Mouse (Mus musculus) forebrain, embryonic 11.5 days (tissue): ENCODE results near the gene Hist1h1c. TPM values are rescaled to one million over a fixed set of nuclear protein-coding genes. Genes with fewer than 3 reads are reported as not detected.

ENCODE experiments used
- ATAC-seq: fragments of 200-750 bp; cut with Nextera tagmentation; replicated peaks from 2 replicates; pipeline ENCODE4 v1.8.0; 2017; ENCODE audit warnings: moderate TSS enrichment; ENCODE audit not compliant: low FRiP score
- DNase-seq: peaks from one replicate; pipeline ENCODE4 v3.0.0-alpha.2; 2017; ENCODE audit warnings: low spot score
- H3K27ac ChIP-seq: fragments of 300-500 bp; sonication (generic); 2 replicates; pipeline ENCODE4 v1.5.1; 2014; ENCODE audit warnings: low read depth, low read length
- H3K27me3 ChIP-seq: fragments of 300-500 bp; sonication (generic); 2 replicates; pipeline ENCODE4 v1.6.1; 2014; ENCODE audit warnings: mild to moderate bottlenecking, low read length, mixed read lengths; ENCODE audit not compliant: control insufficient read depth, insufficient read depth
- H3K36me3 ChIP-seq: fragments of 300-500 bp; sonication (generic); 2 replicates; pipeline ENCODE4 v1.6.1; 2014; ENCODE audit warnings: mild to moderate bottlenecking, low read length, moderate library complexity, mixed read lengths; ENCODE audit not compliant: control insufficient read depth, insufficient read depth
- H3K4me1 ChIP-seq: fragments of 300-500 bp; sonication (generic); replicated peaks from 2 replicates; pipeline ENCODE4 v1.6.1; 2014; ENCODE audit warnings: low read length, mixed read lengths; ENCODE audit not compliant: control insufficient read depth, insufficient read depth
- H3K4me2 ChIP-seq: fragments of 300-500 bp; sonication (generic); 2 replicates; pipeline ENCODE4 v1.6.1; 2014; ENCODE audit warnings: low read depth, mild to moderate bottlenecking, low read length, moderate library complexity, mixed read lengths; ENCODE audit not compliant: severe bottlenecking
- H3K4me3 ChIP-seq: fragments of 300-500 bp; sonication (generic); 2 replicates; pipeline ENCODE4 v1.5.1; 2014; ENCODE audit warnings: low read depth, low read length
- H3K9ac ChIP-seq: fragments of 300-500 bp; sonication (generic); 2 replicates; pipeline ENCODE4 v1.6.1; 2014; ENCODE audit warnings: low read length
- H3K9me3 ChIP-seq: fragments of 300-500 bp; sonication (generic); 2 replicates; pipeline ENCODE4 v1.6.1; 2016; ENCODE audit warnings: low read length, mixed read lengths; ENCODE audit not compliant: control insufficient read depth
- WGBS: fragments of 180-500 bp; shearing (Covaris S2); extraction: QIAGEN DNeasy Blood & Tissue Kit; methylation state at CpG from one replicate; pipeline ENCODE4 v1.1.7; 2014; 5-methylcytosine and 5-hydroxymethylcytosine counted together
- polyA plus RNA-seq: library from polyadenylated mRNA; unstranded; fragments of >200 nt; fragmentation: Nextera tagmentation; extraction: Ambion mirVana; gene quantifications from 2 replicates; pipeline ENCODE4 v1.2.1, GENCODE M21; 2014

Gene Hist1h1c
- polyA plus RNA-seq: 14.5 and 15.2 TPM in 2 replicates

- DNase-seq (peak; percentile 96), ATAC-seq (peak; percentile 96)
- under 1% methylated on average over 30 of the region's 38 CpGs for WGBS
- Histone ChIP-seq H3K9ac (peak within 1 kb of the TSS; percentile 89), H3K4me2 (peak within 1 kb of the TSS; percentile 95), H3K27me3 (no peaks in the 10 kb centered on the region), H3K9me3 (no peaks in the 10 kb centered on the region), H3K4me3 (peak within 1 kb of the TSS; percentile 49), H3K27ac (peak within 1 kb of the TSS; percentile 99), H3K4me1 (no peaks in the 10 kb centered on the region; the same call in 1 of the 2 replicates), H3K36me3 (no peaks in the 10 kb centered on the region)
Observed at GRCm38 (mm10) chr13:23738677-23739068, at the start of gene Hist1h1c. TSS of gene Hist1h1c (plus strand) at chr13:23738808.

DNA sequence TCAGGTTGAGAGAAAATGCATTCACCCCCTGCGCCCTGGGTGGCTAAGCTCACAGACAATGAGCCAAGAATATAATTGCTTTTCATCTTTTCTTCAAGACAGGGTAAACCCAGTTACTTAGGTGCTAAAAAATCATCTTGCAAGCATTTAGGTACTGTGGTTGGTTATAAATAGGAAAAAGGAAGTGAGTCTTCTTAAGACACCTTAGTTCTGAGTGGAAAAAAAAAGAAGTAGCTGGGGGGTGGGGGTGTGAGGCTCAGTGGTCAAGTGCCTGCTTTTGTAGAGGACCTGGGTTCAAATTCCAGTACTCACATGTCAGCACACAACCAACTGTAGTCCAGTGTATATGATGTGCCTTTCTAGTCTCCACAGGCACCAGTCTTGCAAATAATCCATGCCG is 49.7 kb upstream of the Hist1h1c start:
- Histone ChIP-seq H3K9ac (no peak overlapping the region), H3K4me1 (no peaks in the 10 kb centered on the region), H3K4me3 (no peak overlapping the region), H3K27ac (no peak overlapping the region), H3K36me3 (no peaks in the 10 kb centered on the region), H3K9me3 (no peaks in the 10 kb centered on the region), H3K27me3 (no peaks in the 10 kb centered on the region), H3K4me2 (no peak overlapping the region)
- DNase-seq (no peak), ATAC-seq (no peak)
- WGBS: 95% methylated on average over 2 of the region's 2 CpGs

DNA sequence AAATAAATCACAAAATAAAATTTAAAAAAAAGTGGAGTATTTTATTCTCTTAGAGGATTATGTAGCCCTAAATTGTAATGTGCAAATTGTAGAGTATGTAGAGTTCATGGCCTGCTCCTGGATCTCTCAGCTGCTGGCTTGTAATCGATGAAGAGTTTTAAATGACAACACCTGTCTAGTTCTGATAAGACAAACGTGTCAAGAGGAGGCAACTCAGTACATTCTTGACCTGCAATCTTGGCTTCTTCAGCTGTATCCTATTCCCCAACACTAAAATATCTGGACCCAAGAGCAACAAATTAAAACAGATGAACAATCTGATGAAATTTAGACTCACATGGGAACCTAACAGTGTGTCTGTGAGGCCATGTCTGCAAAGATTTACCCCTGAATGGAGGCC is 49.1 kb upstream of the Hist1h1c start:
- DNase-seq: no peak
- Histone ChIP-seq H3K4me2 (no peak overlapping the region), H3K36me3 (no peaks in the 10 kb centered on the region), H3K4me1 (no peaks in the 10 kb centered on the region), H3K4me3 (no peak overlapping the region), H3K27me3 (no peaks in the 10 kb centered on the region), H3K9ac (no peak overlapping the region), H3K9me3 (no peaks in the 10 kb centered on the region), H3K27ac (no peak overlapping the region)
- no peak for ATAC-seq
- 88% methylated on average over 2 of the region's 2 CpGs for WGBS

DNA sequence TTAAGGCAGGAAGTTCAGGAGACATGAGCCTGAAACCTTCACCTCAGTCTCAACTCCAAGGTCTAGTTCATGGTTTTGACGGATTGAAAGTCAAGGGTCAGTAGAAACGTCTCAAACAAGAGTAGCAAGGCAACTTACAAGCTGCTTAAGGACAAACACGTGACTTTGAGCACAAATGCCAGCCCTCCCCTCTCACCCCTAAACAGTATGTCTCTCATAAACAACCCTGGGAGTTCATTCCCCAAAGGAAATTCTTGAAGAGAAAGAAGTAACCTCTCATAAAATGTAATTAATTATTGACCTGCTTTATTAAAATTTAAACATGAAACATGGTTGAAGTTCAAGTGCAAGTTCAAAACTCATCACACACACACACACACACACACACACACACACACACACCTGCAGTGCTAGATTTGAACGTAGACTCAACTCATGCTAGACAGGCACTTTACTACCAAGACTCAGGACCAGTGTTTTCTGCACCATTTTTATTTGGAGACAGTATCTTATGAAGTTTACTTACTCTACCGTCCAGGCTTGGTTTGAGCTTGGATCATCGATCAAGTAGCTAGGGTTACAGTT is 44.7 kb upstream of the Hist1h1c start:
- Histone ChIP-seq H3K36me3 (no peaks in the 10 kb centered on the region), H3K4me2 (no peak overlapping the region), H3K27me3 (no peaks in the 10 kb centered on the region), H3K4me1 (no peaks in the 10 kb centered on the region), H3K27ac (no peak overlapping the region), H3K4me3 (no peak overlapping the region), H3K9ac (no peak overlapping the region), H3K9me3 (no peaks in the 10 kb centered on the region)
- DNase-seq (no peak), ATAC-seq (no peak)
- WGBS: 89% methylated on average over 6 of the region's 6 CpGs

- WGBS: 94% methylated on average over 9 of the region's 9 CpGs
- no peak overlapping the region for H3K9ac ChIP-seq
- ATAC-seq: no peak
- H3K27me3 ChIP-seq: no peaks in the 10 kb centered on the region
- H3K36me3 ChIP-seq: no peaks in the 10 kb centered on the region
- no peak overlapping the region for H3K4me3 ChIP-seq
- no peaks in the 10 kb centered on the region for H3K4me1 ChIP-seq
- H3K27ac ChIP-seq: no peak overlapping the region
- H3K9me3 ChIP-seq: no peaks in the 10 kb centered on the region
- no peak overlapping the region for H3K4me2 ChIP-seq
- DNase-seq: no peak
Observed at GRCm38 (mm10) chr13:23694956-23695355, 43.7 kb upstream of the Hist1h1c start.

DNA sequence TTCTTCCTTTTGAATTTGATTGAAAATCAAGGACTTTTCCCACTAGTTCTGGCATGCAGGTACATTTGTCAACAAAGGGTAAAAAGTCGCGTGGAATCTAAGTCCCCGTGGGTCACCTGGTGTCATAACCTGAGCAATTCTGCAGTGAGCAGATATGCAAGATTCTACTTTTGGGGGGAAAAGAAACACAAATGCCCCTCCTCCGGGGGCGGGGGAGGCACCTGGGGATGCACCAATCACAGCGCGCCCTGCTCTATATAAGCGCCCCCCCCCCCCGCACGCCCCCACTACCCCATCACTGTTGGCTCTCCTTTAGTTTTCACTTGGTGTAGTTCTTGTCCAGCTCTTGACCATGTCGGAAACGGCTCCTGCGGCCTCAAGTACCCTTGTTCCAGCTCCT is 43.1 kb upstream of the Hist1h1c start, which contains the start of gene Hist1h1t:
Hist1h1t (plus strand) TSS at position 301 of the 400 bp plus-strand sequence.
- no peak within 1 kb of the TSS for H3K9ac ChIP-seq
- no peaks in the 10 kb centered on the region for H3K27me3 ChIP-seq
- 52% methylated on average over 13 of the region's 13 CpGs for WGBS
- no peak within 1 kb of the TSS for H3K4me2 ChIP-seq
- H3K36me3 ChIP-seq: no peaks in the 10 kb centered on the region
- no peaks in the 10 kb centered on the region for H3K4me1 ChIP-seq
- no peak within 1 kb of the TSS for H3K27ac ChIP-seq
- no peak for DNase-seq
- no peaks in the 10 kb centered on the region for H3K9me3 ChIP-seq
- no peak for ATAC-seq
- H3K4me3 ChIP-seq: no peak within 1 kb of the TSS

- no peaks in the 10 kb centered on the region for H3K36me3 ChIP-seq
- WGBS: 64% methylated on average over 15 of the region's 15 CpGs
- no peaks in the 10 kb centered on the region for H3K27me3 ChIP-seq
- H3K4me1 ChIP-seq: no peaks in the 10 kb centered on the region
- no peak overlapping the region for H3K27ac ChIP-seq
- no peak overlapping the region for H3K4me2 ChIP-seq
- no peak for ATAC-seq
- DNase-seq: peak; percentile 52
- H3K4me3 ChIP-seq: no peak overlapping the region
- no peaks in the 10 kb centered on the region for H3K9me3 ChIP-seq
- H3K9ac ChIP-seq: no peak overlapping the region
Observed at GRCm38 (mm10) chr13:23696061-23696474, 42.5 kb upstream of the Hist1h1c start.

GRCm38 (mm10) chr13:23697491-23698299 is 40.9 kb upstream of the Hist1h1c start:
- H3K4me1 ChIP-seq: no peaks in the 10 kb centered on the region
- peak overlapping the region; percentile 81 for H3K27ac ChIP-seq
- DNase-seq: peak; percentile 80
- peak overlapping the region; percentile 43 for H3K9ac ChIP-seq
- H3K4me3 ChIP-seq: peak overlapping the region; percentile 36
- peak overlapping the region; percentile 45 for H3K4me2 ChIP-seq
- H3K9me3 ChIP-seq: no peaks in the 10 kb centered on the region
- peak; percentile 64 for ATAC-seq
- H3K27me3 ChIP-seq: no peaks in the 10 kb centered on the region
- under 1% methylated on average over 23 of the region's 32 CpGs for WGBS
- no peaks in the 10 kb centered on the region for H3K36me3 ChIP-seq
